Mouse (Mus musculus): ENCODE measurements around the gene Slc38a3. TPM values are rescaled to one million over a fixed set of nuclear protein-coding genes. Genes with fewer than 3 reads are reported as not detected.

Slc38a3 gene
- total and polyA plus RNA-seq, 3 experiments = not detected

- Histone ChIP-seq H3K27ac (ENCODE audit: control insufficient read depth, low read depth, low read length) (no peak overlapping the region), H3K4me1 (ENCODE audit: control insufficient read depth in 1 of 2, insufficient read depth in 2 of 2, low read length in 2 of 2) (peaks cover 2 to 29% of the 10 kb centered on the region in 2 experiments; a peak in 3 of 4 replicates), H3K9me3 (replicated peaks; ENCODE audit: insufficient read depth, low read length) (no peaks in the 10 kb centered on the region), H3K79me2 (ENCODE audit: control insufficient read depth, insufficient read depth, low read length, poor library complexity) (no peaks in the 10 kb centered on the region; the same call in 1 of the 2 replicates), H3K36me3 (ENCODE audit: control insufficient read depth in 1 of 2, insufficient read depth in 2 of 2, low read length in 2 of 2) (peaks cover 0 to 14% of the 10 kb centered on the region in 2 experiments; a peak in 2 of 4 replicates), H3K4me3 (ENCODE audit: control insufficient read depth in 1 of 2, insufficient read depth in 1 of 2, low read depth in 2 of 2, low read length in 2 of 2) (no peak overlapping the region), H3K9ac (ENCODE audit: control insufficient read depth, low read depth, low read length, poor library complexity, severe bottlenecking) (no peak overlapping the region), H3K27me3 (ENCODE audit: control insufficient read depth in 1 of 2, insufficient read depth in 2 of 2, low read length in 2 of 2) (no peaks in the 10 kb centered on the region)
- no peak for TF ChIP-seq MYC (IDR thresholded peaks at IDR 0.05; ENCODE audit: low read depth, low read length)
- no peak for TF ChIP-seq SMC3 (IDR thresholded peaks at IDR 0.05; ENCODE audit: low read depth, low read length)
- TF ChIP-seq MXI1 (IDR thresholded peaks at IDR 0.05; ENCODE audit: low read depth, low read length) = no peak
- TF ChIP-seq NRF1 (IDR thresholded peaks at IDR 0.05; ENCODE audit: insufficient read depth, low read depth, low read length, poor library complexity, severe bottlenecking) = no peak
- DNase-seq (ENCODE audit: low read depth, low spot score) = no peak
Measured at GRCm38 (mm10) chr9:107607036-107607435, 62.3 kb downstream of the Slc38a3 start.

- H3K9ac ChIP-seq (ENCODE audit: control insufficient read depth, low read depth, low read length, poor library complexity, severe bottlenecking) = no peak overlapping the region
- H3K4me3 ChIP-seq (ENCODE audit: control insufficient read depth in 1 of 2, insufficient read depth in 1 of 2, low read depth in 2 of 2, low read length in 2 of 2) = no peak overlapping the region
- H3K27me3 ChIP-seq (ENCODE audit: control insufficient read depth in 1 of 2, insufficient read depth in 2 of 2, low read length in 2 of 2) = no peaks in the 10 kb centered on the region
- TF ChIP-seq RAD21 (IDR thresholded peaks at IDR 0.05; ENCODE audit: low read depth, low read length) (no peak), USF2 (IDR thresholded peaks at IDR 0.05; ENCODE audit: borderline replicate concordance in 1 of 2, insufficient read depth in 1 of 2, low read depth in 1 of 2, low read length in 2 of 2) (no peak), NRF1 (IDR thresholded peaks at IDR 0.05; ENCODE audit: insufficient read depth, low read depth, low read length, poor library complexity, severe bottlenecking) (no peak), ELF1 (IDR thresholded peaks at IDR 0.05; ENCODE audit: low read depth, low read length) (no peak), MEF2A (IDR thresholded peaks at IDR 0.05; ENCODE audit: extremely low read depth, insufficient replicate concordance, low read depth, low read length, poor library complexity, severe bottlenecking) (no peak), USF1 (IDR thresholded peaks at IDR 0.05; ENCODE audit: low read depth, low read length) (no peak), MAX (IDR thresholded peaks at IDR 0.05; ENCODE audit: low read length) (no peak), CHD2 (IDR thresholded peaks at IDR 0.05; ENCODE audit: low read length) (no peak), RCOR1 (IDR thresholded peaks at IDR 0.05; ENCODE audit: low read depth, low read length) (no peak), ZKSCAN1 (IDR thresholded peaks at IDR 0.05; ENCODE audit: low read depth, low read length) (no peak), MXI1 (IDR thresholded peaks at IDR 0.05; ENCODE audit: low read depth, low read length) (no peak), POLR2AphosphoS5 (IDR thresholded peaks at IDR 0.05; ENCODE audit: borderline replicate concordance, low read depth, low read length) (no peak)
- peaks cover 0 to 10% of the 10 kb centered on the region in 2 experiments; a peak in 2 of 4 replicates for H3K36me3 ChIP-seq (ENCODE audit: control insufficient read depth in 1 of 2, insufficient read depth in 2 of 2, low read length in 2 of 2)
- H3K79me2 ChIP-seq (ENCODE audit: control insufficient read depth, insufficient read depth, low read length, poor library complexity) = no peaks in the 10 kb centered on the region; the same call in 1 of the 2 replicates
- DNase-seq (ENCODE audit: low read depth, low spot score) = no peak
- no peak overlapping the region for H3K27ac ChIP-seq (ENCODE audit: control insufficient read depth, low read depth, low read length)
- peaks cover 0 to 27% of the 10 kb centered on the region in 2 experiments; a peak in 3 of 4 replicates for H3K4me1 ChIP-seq (ENCODE audit: control insufficient read depth in 1 of 2, insufficient read depth in 2 of 2, low read length in 2 of 2)
- no peaks in the 10 kb centered on the region for H3K9me3 ChIP-seq (replicated peaks; ENCODE audit: insufficient read depth, low read length)
Measured at GRCm38 (mm10) chr9:107606591-107606990, 62.7 kb downstream of the Slc38a3 start.

Data from MEL (cell line).